18 mouse cellular contexts compared by ENCODE assay signal in the genomic region with DNA sequence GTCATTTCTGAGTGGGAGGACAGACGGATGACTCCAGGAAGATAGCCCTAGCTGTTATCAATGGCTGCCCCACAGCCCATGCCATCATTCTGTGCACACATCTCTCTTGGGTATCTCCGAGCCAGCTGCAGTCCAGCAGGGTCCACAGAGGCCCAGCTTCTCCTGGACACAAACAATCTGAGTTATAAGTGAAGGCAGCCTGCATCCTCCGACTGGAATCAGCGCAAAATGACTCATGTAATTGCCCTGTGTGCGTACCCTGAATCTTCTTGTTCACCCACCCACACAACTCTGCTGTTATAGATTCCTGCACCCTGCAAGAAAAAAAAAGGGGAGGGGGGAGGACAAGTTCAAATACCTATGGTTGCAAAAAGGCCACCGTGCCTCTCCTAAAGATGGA. TPM values are rescaled to one million over a fixed set of nuclear protein-coding genes. Genes with fewer than 3 reads are reported as not detected.
DNase-seq lines count a peak whose midpoint lies in the region; ATAC-seq and TF ChIP-seq lines count a peak whose summit lies in the region.
"Had no signal": no experiment of that assay in that cellular context is flagged by ENCODE, and none has a peak within 500 bp of the region (broad histone marks: within the 10 kb centered on the region; RNA-seq: fewer than 3 reads in every experiment).

No protein-coding gene starts in this region.

- no peak overlapping the region for H3K4me3 ChIP-seq in hindbrain, embryonic 15.5 days
- no peak overlapping the region for H3K4me3 ChIP-seq in hindbrain, embryonic 11.5 days (ENCODE audit: low read depth, low read length)
- peak overlapping the region; percentile 97; the same call in 1 of the 2 replicates for H3K4me3 ChIP-seq in cortical plate, adult 2 months (ENCODE audit: insufficient read depth, low read length)
- H3K4me3 ChIP-seq in neural tube, embryonic 13.5 days: no peak overlapping the region
- no peak overlapping the region for H3K4me3 ChIP-seq in kidney, embryonic 16.5 days (ENCODE audit: low read length)
- H3K4me3 ChIP-seq: gastrocnemius, adult 2 months had no signal

- peaks cover 4% of the 10 kb centered on the region; the same call in 1 of the 2 replicates for H3K27me3 ChIP-seq in hindbrain, embryonic 15.5 days
- H3K27me3 ChIP-seq in hindbrain, embryonic 11.5 days (ENCODE audit: control insufficient read depth, insufficient read depth, low read length): no peaks in the 10 kb centered on the region
- H3K27me3 ChIP-seq in neural tube, embryonic 13.5 days: no peaks in the 10 kb centered on the region
- peaks cover 14% of the 10 kb centered on the region; the same call in 1 of the 2 replicates for H3K27me3 ChIP-seq in kidney, embryonic 16.5 days (ENCODE audit: insufficient read depth, low read length)

- TF ChIP-seq CTCF in cortical plate, adult 2 months (IDR thresholded peaks at IDR 0.05; ENCODE audit: extremely low read depth, insufficient read depth, low read length): no peak

- H3K9ac ChIP-seq in hindbrain, embryonic 15.5 days: no peak overlapping the region
- no peak overlapping the region for H3K9ac ChIP-seq in hindbrain, embryonic 11.5 days (ENCODE audit: low read depth, low read length)
- H3K9ac ChIP-seq in neural tube, embryonic 13.5 days: no peak overlapping the region
- H3K9ac ChIP-seq in kidney, embryonic 16.5 days (replicated peaks; ENCODE audit: low read length): no peak overlapping the region

- H3K27ac ChIP-seq in hindbrain, embryonic 15.5 days (replicated peaks): no peak overlapping the region
- no peak overlapping the region for H3K27ac ChIP-seq in hindbrain, embryonic 11.5 days (ENCODE audit: low read depth, low read length)
- no peak overlapping the region for H3K27ac ChIP-seq in cortical plate, adult 2 months (ENCODE audit: insufficient read depth, low read length)
- peak overlapping the region; percentile 77; the same call in 1 of the 2 replicates for H3K27ac ChIP-seq in neural tube, embryonic 13.5 days (replicated peaks)
- H3K27ac ChIP-seq in kidney, embryonic 16.5 days (ENCODE audit: low read length): no peak overlapping the region
- H3K27ac ChIP-seq: gastrocnemius, adult 2 months; stomach, postnatal 0 days had no signal

- DNase-seq in hindbrain, embryonic 11.5 days (ENCODE audit: low spot score): no peak
- DNase-seq in NIH3T3 (ENCODE audit: low read depth): peak; percentile 63
- DNase-seq in thymus, postnatal 36 days: no peak
- DNase-seq: adrenal gland, postnatal 10 days; cerebellum, adult 2 months; cerebellum, postnatal 36 days; gastrocnemius, adult 2 months; heart, postnatal 10 days; kidney, adult 18-20 months; kidney, postnatal 10 days; liver had no signal

- ATAC-seq in hindbrain, embryonic 15.5 days (ENCODE audit: low FRiP score, low read depth): no peak
- no peak for ATAC-seq in hindbrain, embryonic 11.5 days (ENCODE audit: low FRiP score)
- ATAC-seq in neural tube, embryonic 13.5 days (ENCODE audit: low read depth): no peak
- no peak for ATAC-seq in kidney, embryonic 16.5 days (ENCODE audit: low FRiP score, low TSS enrichment)
- ATAC-seq: activated CD4-positive, CD25-positive, alpha-beta regulatory T cell, adult 4 months; lung, postnatal 0 days had no signal

- peak overlapping the region; percentile 62 for H3K4me2 ChIP-seq in hindbrain, embryonic 15.5 days
- no peak overlapping the region for H3K4me2 ChIP-seq in hindbrain, embryonic 11.5 days (replicated peaks; ENCODE audit: low read depth, low read length)
- no peak overlapping the region for H3K4me2 ChIP-seq in neural tube, embryonic 13.5 days
- H3K4me2 ChIP-seq in kidney, embryonic 16.5 days (replicated peaks; ENCODE audit: low read depth, low read length): no peak overlapping the region

- H3K36me3 ChIP-seq in hindbrain, embryonic 15.5 days: no peaks in the 10 kb centered on the region
- H3K36me3 ChIP-seq in hindbrain, embryonic 11.5 days (ENCODE audit: control insufficient read depth, insufficient read depth, low read length): no peaks in the 10 kb centered on the region
- no peaks in the 10 kb centered on the region for H3K36me3 ChIP-seq in neural tube, embryonic 13.5 days
- H3K36me3 ChIP-seq in kidney, embryonic 16.5 days (ENCODE audit: insufficient read depth, low read length): no peaks in the 10 kb centered on the region

- H3K4me1 ChIP-seq in hindbrain, embryonic 15.5 days (replicated peaks): peaks cover 23% of the 10 kb centered on the region
- H3K4me1 ChIP-seq in hindbrain, embryonic 11.5 days (replicated peaks; ENCODE audit: control insufficient read depth, insufficient read depth, low read length): no peaks in the 10 kb centered on the region
- H3K4me1 ChIP-seq in cortical plate, adult 2 months (ENCODE audit: control insufficient read depth, insufficient read depth, low read length): peaks cover 1% of the 10 kb centered on the region; the same call in 1 of the 2 replicates
- H3K4me1 ChIP-seq in neural tube, embryonic 13.5 days (replicated peaks): peaks cover 34% of the 10 kb centered on the region
- H3K4me1 ChIP-seq in kidney, embryonic 16.5 days (ENCODE audit: insufficient read depth, low read length): peaks cover 5% of the 10 kb centered on the region; the same call in 1 of the 2 replicates

- TF ChIP-seq POLR2A in cortical plate, adult 2 months (IDR thresholded peaks at IDR 0.05; ENCODE audit: extremely low read depth, insufficient read depth, low read length): no peak

- WGBS in hindbrain, embryonic 15.5 days: 66% methylated on average over 6 of the region's 6 CpGs
- 73% methylated on average over 6 of the region's 6 CpGs for WGBS in hindbrain, embryonic 11.5 days
- WGBS in neural tube, embryonic 13.5 days: 67% methylated on average over 6 of the region's 6 CpGs
- 76% methylated on average over 6 of the region's 6 CpGs for WGBS in kidney, embryonic 16.5 days

- no peaks in the 10 kb centered on the region for H3K9me3 ChIP-seq in hindbrain, embryonic 15.5 days
- no peaks in the 10 kb centered on the region for H3K9me3 ChIP-seq in hindbrain, embryonic 11.5 days (ENCODE audit: control insufficient read depth, low read length)
- no peaks in the 10 kb centered on the region for H3K9me3 ChIP-seq in neural tube, embryonic 13.5 days
- H3K9me3 ChIP-seq in kidney, embryonic 16.5 days (ENCODE audit: low read length): no peaks in the 10 kb centered on the region

RNA-seq across cellular contexts. Expression of a gene that starts 0.6 kb away (rescaled TPM):
- polyA plus RNA-seq in hindbrain, embryonic 15.5 days (2015; fragmentation: Nextera tagmentation; extraction: Ambion mirVana): 39.1 and 48.1 TPM in 2 replicates
- 2.1 and 2.8 TPM in 2 replicates for polyA plus RNA-seq in hindbrain, embryonic 11.5 days (2014; fragmentation: Nextera tagmentation; extraction: Ambion mirVana)
- polyA plus RNA-seq in cortical plate, adult 2 months (2012; rRNA removed): 100.0 and 129 TPM in 2 replicates
- polyA plus RNA-seq in neural tube, embryonic 13.5 days (2015; fragmentation: Nextera tagmentation; extraction: Ambion mirVana): 23.3 and 28.1 TPM in 2 replicates
- 0.99 and 1.2 TPM in 2 replicates for polyA plus RNA-seq in kidney, embryonic 16.5 days (2015; fragmentation: Nextera tagmentation; extraction: Ambion mirVana)
- polyA plus RNA-seq: activated CD4-positive, CD25-positive, alpha-beta regulatory T cell, adult 4 months had no signal
